Mouse (Mus musculus): ENCODE data around the gene Kcnmb4. TPM values are rescaled to one million over a fixed set of nuclear protein-coding genes. Genes with fewer than 3 reads are reported as not detected.

The Kcnmb4 gene
- total RNA-seq (2014; rRNA removed) (66.1 and 71.6 TPM in 2 replicates), polyA plus RNA-seq (2015; fragmentation: Nextera tagmentation; extraction: Ambion mirVana) (30.1 and 31.4 TPM in 2 replicates)

GRCm38 (mm10) chr10:116473759-116474549 lies at the start of gene Kcnmb4:
TSS of gene Kcnmb4 (minus strand) at chr10:116473878.
- Histone ChIP-seq H3K27me3 (ENCODE audit: insufficient read depth, low read length) (no peaks in the 10 kb centered on the region), H3K4me2 (ENCODE audit: low read depth, low read length) (peak within 1 kb of the TSS; percentile 93), H3K9ac (replicated peaks; ENCODE audit: low read length) (peak within 1 kb of the TSS; percentile 84), H3K27ac (peak within 1 kb of the TSS; percentile 89), H3K36me3 (ENCODE audit: insufficient read depth, low read length) (no peaks in the 10 kb centered on the region), H3K9me3 (ENCODE audit: low read length) (no peaks in the 10 kb centered on the region), H3K4me3 (ENCODE audit: low read length) (peak within 1 kb of the TSS; percentile 80), H3K4me1 (ENCODE audit: insufficient read depth, low read length) (peaks cover 13% of the 10 kb centered on the region)
- WGBS = 2% methylated on average over 83 of the region's 92 CpGs
- ATAC-seq = peak; percentile 85
- TF ChIP-seq CTCF (IDR thresholded peaks at IDR 0.05; ENCODE audit: low read depth) = peak; percentile 57
- DNase-seq (ENCODE audit: low spot score) = peak; percentile 77

GRCm38 (mm10) chr10:116519588-116519987 lies 45.9 kb upstream of the Kcnmb4 start:
- Histone ChIP-seq H3K27ac (no peak overlapping the region), H3K4me2 (ENCODE audit: low read depth, low read length) (no peak overlapping the region), H3K4me3 (ENCODE audit: low read length) (no peak overlapping the region), H3K27me3 (ENCODE audit: insufficient read depth, low read length) (no peaks in the 10 kb centered on the region), H3K36me3 (ENCODE audit: insufficient read depth, low read length) (no peaks in the 10 kb centered on the region), H3K9me3 (ENCODE audit: low read length) (no peaks in the 10 kb centered on the region), H3K4me1 (ENCODE audit: insufficient read depth, low read length) (no peaks in the 10 kb centered on the region), H3K9ac (replicated peaks; ENCODE audit: low read length) (no peak overlapping the region)
- ATAC-seq = no peak
- WGBS = 93% methylated on average over 1 of the region's 1 CpGs
- TF ChIP-seq CTCF (IDR thresholded peaks at IDR 0.05; ENCODE audit: low read depth) = no peak
- no peak for DNase-seq (ENCODE audit: low spot score)

GRCm38 (mm10) chr10:116515590-116515989 lies 41.9 kb upstream of the Kcnmb4 start:
- no peaks in the 10 kb centered on the region for H3K27me3 ChIP-seq (ENCODE audit: insufficient read depth, low read length)
- ATAC-seq (no peak), DNase-seq (ENCODE audit: low spot score) (no peak)
- H3K4me2 ChIP-seq (ENCODE audit: low read depth, low read length) = no peak overlapping the region
- no peak overlapping the region for H3K4me3 ChIP-seq (ENCODE audit: low read length)
- H3K27ac ChIP-seq = no peak overlapping the region
- H3K9ac ChIP-seq (replicated peaks; ENCODE audit: low read length) = no peak overlapping the region
- TF ChIP-seq CTCF (IDR thresholded peaks at IDR 0.05; ENCODE audit: low read depth) = no peak
- H3K4me1 ChIP-seq (ENCODE audit: insufficient read depth, low read length) = no peaks in the 10 kb centered on the region
- 91% methylated on average over 6 of the region's 6 CpGs for WGBS
- H3K36me3 ChIP-seq (ENCODE audit: insufficient read depth, low read length) = no peaks in the 10 kb centered on the region
- H3K9me3 ChIP-seq (ENCODE audit: low read length) = no peaks in the 10 kb centered on the region

- no peaks in the 10 kb centered on the region for H3K27me3 ChIP-seq (ENCODE audit: insufficient read depth, low read length)
- no peak overlapping the region for H3K9ac ChIP-seq (replicated peaks; ENCODE audit: low read length)
- DNase-seq (ENCODE audit: low spot score) (no peak), ATAC-seq (no peak)
- no peak overlapping the region for H3K27ac ChIP-seq
- H3K4me1 ChIP-seq (ENCODE audit: insufficient read depth, low read length) = no peaks in the 10 kb centered on the region
- H3K36me3 ChIP-seq (ENCODE audit: insufficient read depth, low read length) = no peaks in the 10 kb centered on the region
- WGBS = 96% methylated on average over 4 of the region's 4 CpGs
- no peak overlapping the region for H3K4me3 ChIP-seq (ENCODE audit: low read length)
- no peaks in the 10 kb centered on the region for H3K9me3 ChIP-seq (ENCODE audit: low read length)
- no peak for TF ChIP-seq CTCF (IDR thresholded peaks at IDR 0.05; ENCODE audit: low read depth)
- H3K4me2 ChIP-seq (ENCODE audit: low read depth, low read length) = no peak overlapping the region
Measured at GRCm38 (mm10) chr10:116515158-116515557, 41.5 kb upstream of the Kcnmb4 start.

- Histone ChIP-seq H3K4me1 (ENCODE audit: insufficient read depth, low read length) (no peaks in the 10 kb centered on the region), H3K4me2 (ENCODE audit: low read depth, low read length) (no peak overlapping the region), H3K27ac (no peak overlapping the region), H3K9me3 (ENCODE audit: low read length) (no peaks in the 10 kb centered on the region), H3K9ac (replicated peaks; ENCODE audit: low read length) (no peak overlapping the region), H3K36me3 (ENCODE audit: insufficient read depth, low read length) (no peaks in the 10 kb centered on the region), H3K4me3 (ENCODE audit: low read length) (no peak overlapping the region), H3K27me3 (ENCODE audit: insufficient read depth, low read length) (no peaks in the 10 kb centered on the region)
- DNase-seq (ENCODE audit: low spot score) = no peak
- no peak for ATAC-seq
- TF ChIP-seq CTCF (IDR thresholded peaks at IDR 0.05; ENCODE audit: low read depth) = no peak
- 37% methylated on average over 7 of the region's 7 CpGs for WGBS
Measured at GRCm38 (mm10) chr10:116513254-116513635, 39.6 kb upstream of the Kcnmb4 start.

DNA sequence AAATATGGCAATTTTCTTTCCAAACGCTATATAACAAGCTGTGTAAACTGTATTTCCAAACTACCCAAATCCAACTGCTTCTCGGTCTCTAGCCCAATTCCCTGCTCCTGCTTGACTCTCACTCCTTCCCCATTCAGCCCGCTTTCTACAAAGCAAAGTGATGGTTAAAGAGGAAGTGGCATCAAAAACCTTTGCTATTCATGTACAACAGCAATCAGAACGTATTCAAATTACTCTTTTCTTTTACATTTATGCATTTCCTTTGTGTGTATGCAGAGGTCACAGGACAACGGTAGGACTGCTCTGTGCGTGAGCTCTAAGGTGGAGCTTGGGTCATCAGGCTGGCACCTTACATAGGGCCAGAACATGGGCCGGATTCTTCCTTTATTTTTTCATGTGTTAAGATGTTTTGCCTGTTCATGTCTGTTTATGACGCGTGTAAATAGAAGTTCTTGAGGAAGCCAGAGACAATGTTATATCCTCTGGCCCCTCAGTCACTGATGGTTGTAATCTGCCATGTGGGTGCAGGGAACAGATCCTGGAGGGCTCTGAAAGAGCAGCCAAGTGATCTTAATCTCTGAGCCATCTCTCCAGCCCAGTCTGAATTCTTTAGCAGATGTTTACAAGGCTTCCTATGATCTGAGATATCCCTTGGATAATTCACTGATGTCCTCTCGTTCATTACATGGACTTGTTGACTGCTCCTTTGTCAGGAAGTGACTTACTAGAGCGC lies 39.0 kb upstream of the Kcnmb4 start:
- no peaks in the 10 kb centered on the region for H3K4me1 ChIP-seq (ENCODE audit: insufficient read depth, low read length)
- H3K4me3 ChIP-seq (ENCODE audit: low read length) = no peak overlapping the region
- no peak for TF ChIP-seq CTCF (IDR thresholded peaks at IDR 0.05; ENCODE audit: low read depth)
- H3K27me3 ChIP-seq (ENCODE audit: insufficient read depth, low read length) = no peaks in the 10 kb centered on the region
- WGBS = 74% methylated on average over 11 of the region's 11 CpGs
- ATAC-seq = no peak
- no peak overlapping the region for H3K4me2 ChIP-seq (ENCODE audit: low read depth, low read length)
- H3K36me3 ChIP-seq (ENCODE audit: insufficient read depth, low read length) = no peaks in the 10 kb centered on the region
- no peak overlapping the region for H3K9ac ChIP-seq (replicated peaks; ENCODE audit: low read length)
- DNase-seq (ENCODE audit: low spot score) = no peak
- H3K27ac ChIP-seq = no peak overlapping the region
- H3K9me3 ChIP-seq (ENCODE audit: low read length) = no peaks in the 10 kb centered on the region

Data from hindbrain, postnatal 0 days (tissue).